Mouse (Mus musculus) left cerebral cortex, postnatal 25 days (tissue): ENCODE data around the gene Timeless. TPM values are rescaled to one million over a fixed set of nuclear protein-coding genes. Genes with fewer than 3 reads are reported as not detected.
"Not testable (repeated sequence)": the region's sequence is repeated elsewhere in the genome, so short reads cannot be mapped to it uniquely, and the experiment has no call there.

Source experiments
- DNase-seq, 2 experiments: peaks; one replicate each; pipeline ENCODE4 v3.0.0; 2022; ENCODE audit warnings: low spot score in 2 of 2, mixed read lengths in 1 of 2
- intact Hi-C: fragments of 180-260 bp; cut with DNase I; formaldehyde crosslinking; loops from one replicate; pipeline ENCODE4 v1.15.1; 2025
- total RNA-seq, 2 experiments: library from RNA; stranded (reverse); gene quantifications; 2 replicates each; pipeline ENCODE4 v1.2.3; 2021

The Timeless gene
- total RNA-seq, 2 experiments from 2014 or later = 6.8 to 8.3 TPM

GRCm38 (mm10) chr10:128278158-128278557 lies 46.3 kb downstream of the Timeless start:
- no peak for DNase-seq
- intact Hi-C loops = no loop called here

DNA sequence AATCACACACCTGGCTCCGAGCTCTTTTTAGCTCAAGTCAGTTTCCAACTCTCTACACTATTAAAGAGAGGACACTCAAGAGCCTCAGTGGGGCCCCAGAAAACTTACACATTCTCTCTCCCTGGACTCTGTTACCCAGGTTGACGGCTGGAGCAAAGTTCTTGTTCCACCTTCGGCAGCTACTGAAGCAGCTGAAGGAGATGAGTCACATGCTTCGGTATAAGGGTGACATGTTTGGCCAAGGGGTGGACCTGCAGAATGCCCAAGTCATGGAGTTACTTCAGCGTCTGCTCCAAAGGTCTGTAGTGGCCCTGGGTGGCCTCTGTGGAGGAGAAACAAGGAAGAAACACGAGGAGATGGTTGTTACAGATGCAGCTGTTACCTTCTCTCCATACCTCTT lies 49.1 kb downstream of the Timeless start:
- intact Hi-C loops = no loop called here
- no peak for DNase-seq

GRCm38 (mm10) chr10:128281682-128282081 lies 49.8 kb downstream of the Timeless start:
- intact Hi-C loops = no loop called here
- DNase-seq = no peak

DNA sequence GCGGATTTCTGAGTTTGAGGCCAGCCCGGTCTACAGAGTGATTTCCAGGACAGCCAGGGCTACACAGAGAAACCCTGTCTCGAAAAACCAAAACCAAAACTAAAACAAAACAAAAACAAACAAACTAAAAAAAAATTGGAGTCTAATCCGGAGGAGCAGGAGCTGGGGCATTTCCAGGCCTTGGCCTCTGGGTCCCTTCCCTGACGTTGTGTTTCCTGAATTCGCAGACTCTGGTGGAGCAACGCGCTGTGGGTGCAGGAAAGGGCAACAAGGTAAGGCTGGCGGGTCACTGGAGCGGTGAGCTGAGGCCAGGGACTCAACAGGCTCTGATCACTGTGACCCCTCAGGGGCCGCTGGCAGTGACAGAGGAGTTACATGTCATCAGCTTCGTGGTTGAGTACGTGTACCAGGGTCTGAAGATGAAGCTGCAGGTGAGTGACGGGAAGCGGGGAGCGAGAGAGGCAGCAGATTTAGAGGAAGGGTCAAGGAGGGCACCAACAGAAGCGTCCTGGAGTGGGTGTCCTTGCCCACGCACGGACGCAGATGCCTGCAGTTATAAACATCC lies 51.1 kb downstream of the Timeless start:
- intact Hi-C loops = no loop called here
- DNase-seq = no peak

DNA sequence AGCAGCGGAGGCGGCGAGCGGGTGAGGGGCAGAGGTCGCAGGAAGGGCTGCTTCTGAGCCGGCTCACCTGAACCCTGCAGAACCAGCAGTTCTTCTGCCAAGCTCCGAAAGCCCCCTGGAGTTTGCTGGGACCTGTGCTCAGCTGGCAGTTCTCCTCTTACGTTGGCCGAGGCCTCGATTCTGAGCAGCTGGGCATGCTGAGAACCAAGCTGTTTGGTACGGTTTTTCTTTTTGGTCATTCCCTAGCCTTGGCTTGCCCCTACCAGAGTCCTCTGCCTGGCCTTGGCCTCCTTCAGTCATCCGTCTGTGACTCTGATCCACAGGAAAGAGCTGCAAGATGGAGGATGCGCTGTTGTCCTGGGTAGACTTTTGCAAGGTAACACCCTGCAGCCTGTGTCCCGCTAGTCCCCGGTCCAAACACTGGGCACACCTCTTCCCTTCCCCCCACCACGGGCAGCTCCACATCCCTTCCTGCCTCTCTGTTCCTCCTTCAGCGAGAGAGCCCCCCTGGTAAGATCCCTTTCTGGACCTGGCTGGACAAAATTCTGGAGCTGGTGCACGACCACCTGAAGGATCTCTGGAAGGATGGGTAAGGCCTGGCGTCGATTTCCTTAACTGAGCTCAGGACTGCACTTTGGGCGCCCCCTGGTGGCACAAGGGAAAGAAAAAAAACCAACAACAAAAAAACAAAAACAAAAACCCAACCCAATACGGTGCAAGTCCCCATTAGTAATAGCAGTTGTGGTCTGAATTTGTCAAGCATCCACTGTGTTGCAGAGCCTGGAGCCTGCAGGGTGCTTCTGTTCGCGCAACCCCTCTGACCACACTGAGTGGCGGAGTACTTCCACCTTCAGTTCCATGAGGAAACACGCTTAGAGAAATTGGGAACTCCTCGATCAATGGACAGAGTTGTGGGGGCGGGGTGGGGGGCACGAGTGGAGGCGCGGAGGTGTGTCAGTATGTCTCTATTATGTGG lies 52.0 kb downstream of the Timeless start:
- peak; percentile 48 to 57 for DNase-seq
- intact Hi-C loops = loop anchor here (2.0 kb wide), 1 partner anchor 71 kb away; no protein-coding TSS in a partner anchor

GRCm38 (mm10) chr10:128290594-128290993 lies 58.7 kb downstream of the Timeless start:
- intact Hi-C loops, DNase-seq: not testable (repeated sequence)

GRCm38 (mm10) chr10:128296370-128297090 lies 64.7 kb downstream of the Timeless start:
- intact Hi-C loops = no loop called here
- DNase-seq = no peak

DNA sequence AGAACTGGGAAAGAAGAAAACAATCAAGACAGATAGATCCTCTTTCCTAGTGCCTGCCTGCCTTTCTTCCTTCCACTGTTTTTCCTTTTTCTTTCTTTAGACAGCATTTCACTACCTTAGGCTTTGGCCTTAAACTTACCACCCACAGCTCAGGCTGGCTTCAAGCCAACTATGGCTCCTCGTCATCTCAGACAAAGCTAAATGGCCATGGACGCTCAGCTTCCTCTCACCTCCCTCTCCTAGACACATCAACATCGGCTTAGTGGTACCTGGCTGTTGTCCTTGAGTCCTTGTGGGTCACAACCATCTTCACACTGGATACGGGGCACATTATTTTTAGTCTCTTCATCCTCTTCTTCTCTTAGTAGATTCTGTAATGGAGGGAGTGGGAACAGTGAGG lies 65.4 kb downstream of the Timeless start:
- intact Hi-C loops = no loop called here
- no peak for DNase-seq

DNA sequence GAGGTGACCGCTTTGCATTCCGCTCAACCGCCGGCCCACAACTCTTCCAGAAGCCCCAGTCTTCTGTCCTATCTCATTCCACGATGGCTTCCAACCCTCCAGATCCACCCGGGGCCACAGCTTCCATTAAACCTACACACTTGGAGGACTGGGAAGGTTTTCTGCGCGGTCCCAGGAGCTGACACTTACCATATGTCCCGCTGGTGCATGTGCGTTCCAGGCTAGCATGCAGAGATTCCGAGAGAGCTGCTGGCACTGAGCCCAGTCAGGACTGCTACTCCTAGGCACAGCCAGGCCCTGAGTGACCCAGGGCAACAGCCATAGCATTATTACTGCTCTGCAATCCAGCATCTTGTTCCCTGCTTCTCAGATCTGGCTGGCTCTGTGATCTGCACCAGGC lies 65.8 kb downstream of the Timeless start:
- intact Hi-C loops = no loop called here
- no peak for DNase-seq

GRCm38 (mm10) chr10:128298243-128298642 lies 66.4 kb downstream of the Timeless start:
- DNase-seq = no peak
- intact Hi-C loops = no loop called here

- intact Hi-C loops = no loop called here
- no peak for DNase-seq
These were observed 66.9 kb downstream of the Timeless start, which contains the start of gene Il23a for GRCm38 (mm10) chr10:128298702-128299171. Il23a (minus strand) TSS chr10:128298752.

GRCm38 (mm10) chr10:128302357-128302756 lies 70.5 kb downstream of the Timeless start:
- intact Hi-C loops = loop anchor here (2.0 kb wide), 1 partner anchor 32 kb away; the partner anchor contains the start of gene Stat2
- no peak for DNase-seq

Other genes starting within 250 kb of the Timeless start
- gene Hsd17b6, start 224.5 kb upstream of the Timeless start, total RNA-seq = not detected
- 1 to 10 TPM; 6.2 to 6.9 TPM for gene Prim1, start 216.9 kb upstream of the Timeless start, total RNA-seq
- 100 to 1,000 TPM; 308 to 327 TPM for gene Naca, start 196.5 kb upstream of the Timeless start, total RNA-seq
- gene Ptges3, start 173.1 kb upstream of the Timeless start, total RNA-seq = 100 to 1,000 TPM; 127 to 132 TPM
- 1,000 to 10,000 TPM; 1,709 to 1,721 TPM for gene Atp5b, start 148.8 kb upstream of the Timeless start, total RNA-seq
- gene Baz2a, start 140.5 kb upstream of the Timeless start, total RNA-seq = 10 to 100 TPM; 34.3 to 38.4 TPM
- 10 to 100 TPM; 11.3 to 13.5 TPM for gene Rbms2, start 51.8 kb upstream of the Timeless start, total RNA-seq
- gene Gls2, start 37.6 kb upstream of the Timeless start, total RNA-seq = 10 to 100 TPM; 29.4 to 32.9 TPM
- gene Spryd4, start 20.3 kb upstream of the Timeless start, total RNA-seq = 10 to 100 TPM; 10.1 to 10.7 TPM
- not detected for gene Mip, start 6.2 kb upstream of the Timeless start, total RNA-seq
- not detected for gene Apon, start 22.0 kb downstream of the Timeless start, total RNA-seq
- not detected for gene Apof, start 36.6 kb downstream of the Timeless start, total RNA-seq
- 10 to 100 TPM; 27.1 to 29.6 TPM for gene Stat2, start 38.5 kb downstream of the Timeless start, total RNA-seq
- under 1 TPM; 0.64 to 0.69 TPM for gene Il23a, start 66.7 kb downstream of the Timeless start, total RNA-seq
- 10 to 100 TPM; 14.3 to 15.4 TPM for gene Pan2, start 71.3 kb downstream of the Timeless start, total RNA-seq
- gene Cnpy2, start 90.4 kb downstream of the Timeless start, total RNA-seq = 10 to 100 TPM; 64.7 to 70.5 TPM
- 100 to 1,000 TPM; 227 to 229 TPM for gene Cs, start 105.7 kb downstream of the Timeless start, total RNA-seq
- 10 to 100 TPM; 60.4 to 63.8 TPM for gene Coq10a, start 136.9 kb downstream of the Timeless start, total RNA-seq
- 10 to 100 TPM; 65.1 to 68.9 TPM for gene Ankrd52, start 145.1 kb downstream of the Timeless start, total RNA-seq
- gene Slc39a5, start 169.2 kb downstream of the Timeless start, total RNA-seq = under 1 TPM; 0.30 to 0.32 TPM
- gene Nabp2, start 179.4 kb downstream of the Timeless start, total RNA-seq = 10 to 100 TPM; 87.8 to 89.7 TPM
- gene Rnf41, start 179.6 kb downstream of the Timeless start, total RNA-seq = 10 to 100 TPM; 76.7 to 78.6 TPM
- 100 to 1,000 TPM; 228 to 232 TPM for gene Smarcc2, start 227.2 kb downstream of the Timeless start, total RNA-seq